Mouse (Mus musculus) left cerebral cortex, adult 2 months (tissue): Measurements from ENCODE around the gene Cyp2t4. TPM values are rescaled to one million over a fixed set of nuclear protein-coding genes. Genes with fewer than 3 reads are reported as not detected.

Experiments used
- DNase-seq, 2 experiments: peaks; one replicate each; pipeline ENCODE4 v3.0.0; 2021 to 2022; ENCODE audit warnings: low spot score in 2 of 2, mixed read lengths in 1 of 2; ENCODE audit errors: extremely low spot score in 1 of 2
- H3K27ac ChIP-seq: fragments of 200-600 bp; 2 replicates; pipeline ENCODE4 v1.8.1; 2022
- H3K4me3 ChIP-seq: fragments of 200-600 bp; 2 replicates; pipeline ENCODE4 v1.8.1; 2022
- CTCF ChIP-seq: fragments of 200-600 bp; IDR thresholded peaks from 2 replicates; pipeline ENCODE4 v1.8.1; 2022; ENCODE audit warnings: antibody characterized with exemption, mild to moderate bottlenecking, moderate library complexity
- intact Hi-C: fragments of 180-260 bp; cut with DNase I; formaldehyde crosslinking; loops from one replicate; pipeline ENCODE4 v1.15.1; 2025
- long read RNA-seq, 2 experiments: library from polyadenylated mRNA; stranded (forward); transcript quantifications; one replicate each; pipeline ENCODE4 v2.0.0; 2021; ENCODE audit warnings: borderline mapping rate in 2 of 2
- total RNA-seq, 2 experiments: library from RNA; stranded (reverse); gene quantifications; 2 replicates each; pipeline ENCODE4 v1.2.3; 2021

Cyp2t4 gene
- total RNA-seq: not detected
- long read RNA-seq, experiment 1, partial matches to known transcripts: 0 of 1 reads
- long read RNA-seq, experiment 1, other reads (novel, unspliced or antisense): 1 of 1 reads
- long read RNA-seq, experiment 2, partial matches to known transcripts: 0 of 2 reads
- long read RNA-seq, experiment 2, other reads (novel, unspliced or antisense): 2 of 2 reads

DNA sequence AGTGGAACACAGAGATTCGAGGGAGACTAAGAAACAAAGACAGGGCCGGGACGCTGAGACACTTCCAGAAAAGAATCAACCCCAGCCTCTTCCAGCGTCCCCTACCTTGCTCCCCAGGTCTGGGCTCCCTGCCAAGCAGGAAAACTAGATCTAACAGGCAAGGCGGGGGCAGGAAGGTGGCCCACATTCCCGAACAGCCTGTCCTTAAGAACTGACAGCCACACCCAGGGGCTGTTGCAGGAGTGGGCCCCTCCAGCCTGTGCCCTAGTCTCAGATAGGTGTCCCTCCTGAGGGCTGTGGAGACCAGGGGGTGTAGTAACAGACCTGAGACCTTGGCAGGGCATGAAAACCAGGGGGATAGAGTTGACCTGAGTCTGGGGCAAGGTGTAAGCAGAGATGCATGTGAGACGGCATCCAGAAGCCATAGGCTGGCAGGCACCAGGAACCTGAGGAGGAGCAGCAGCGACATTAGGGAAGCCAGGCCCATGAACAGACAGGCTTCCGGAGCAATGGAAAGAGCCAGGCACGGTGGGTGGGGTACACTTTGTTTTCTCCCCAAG is at the start of gene Cyp2t4:
Cyp2t4 (plus strand) TSS at position 510 of the 560 bp plus-strand sequence.
- DNase-seq: no peak
- Histone ChIP-seq H3K4me3 (no peak within 1 kb of the TSS), H3K27ac (0 out of 2 replicates have a peak within 1 kb of the TSS, but pooled peaks have one; percentile 5)
- intact Hi-C loops: no loop called here
- TF ChIP-seq CTCF: no peak

DNA sequence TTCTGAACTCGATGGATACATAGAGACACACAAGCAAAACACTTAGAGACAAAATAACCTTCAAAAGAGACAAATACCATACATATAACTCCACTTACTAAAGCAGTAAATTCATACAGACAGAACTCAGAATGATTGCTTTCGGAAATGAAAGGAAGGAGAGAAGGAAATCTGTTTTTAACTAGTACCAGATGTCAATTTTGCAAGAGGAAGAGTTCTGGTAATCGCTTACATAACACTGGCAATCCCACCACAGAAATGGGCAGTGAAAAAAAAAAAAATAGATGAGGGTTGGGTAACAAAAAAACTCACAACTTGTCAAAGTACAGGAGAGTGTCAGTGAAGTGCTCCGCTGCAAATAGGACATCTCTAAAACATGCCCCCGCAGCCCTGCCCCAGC is 48.6 kb upstream of the Cyp2t4 start:
- intact Hi-C loops: no loop called here
- no peak for DNase-seq
- no peak for TF ChIP-seq CTCF
- Histone ChIP-seq H3K27ac (no peak overlapping the region), H3K4me3 (no peak overlapping the region)

DNA sequence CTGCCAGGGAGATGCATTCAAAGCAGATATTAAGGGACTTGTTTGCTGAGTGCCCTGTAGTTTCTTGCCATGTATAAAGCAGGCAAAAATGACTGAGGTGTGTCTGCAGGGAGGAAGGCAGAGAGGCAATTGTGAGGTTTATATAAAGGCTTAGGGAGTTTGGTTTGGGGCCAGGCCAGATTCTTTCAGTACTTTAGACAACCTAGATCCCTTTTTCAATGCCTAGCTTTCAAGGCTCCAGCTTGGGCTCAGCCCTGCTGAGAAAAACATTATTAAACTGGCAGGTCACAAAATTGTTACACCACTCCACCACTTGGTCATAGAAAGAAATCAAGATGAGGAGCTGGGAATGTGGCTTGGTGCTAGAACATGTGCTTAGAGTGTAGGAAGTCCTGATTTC is 43.2 kb upstream of the Cyp2t4 start:
- no peak overlapping the region for H3K27ac ChIP-seq
- intact Hi-C loops: no loop called here
- no peak for DNase-seq
- TF ChIP-seq CTCF: no peak
- H3K4me3 ChIP-seq: no peak overlapping the region

DNA sequence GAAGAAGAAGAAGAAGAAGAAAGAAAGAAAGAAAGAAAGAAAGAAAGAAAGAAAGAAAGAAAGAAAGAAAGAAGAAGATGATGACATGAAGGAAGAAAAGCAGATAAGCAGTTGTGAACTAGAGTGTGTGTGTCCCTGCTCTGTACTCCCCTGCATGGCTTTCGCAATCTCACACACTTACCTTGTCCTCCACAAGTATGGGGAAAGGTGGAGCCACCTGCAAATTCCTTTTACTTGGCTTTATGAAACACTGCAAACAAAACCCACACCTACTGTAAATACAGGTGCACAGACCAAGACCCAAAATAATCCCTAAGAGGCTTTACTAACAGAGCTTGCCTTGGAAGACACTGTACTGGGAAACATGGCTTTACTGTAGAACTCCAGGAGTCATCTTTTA is 42.5 kb upstream of the Cyp2t4 start:
- no peak overlapping the region for H3K27ac ChIP-seq
- intact Hi-C loops: no loop called here
- no peak for TF ChIP-seq CTCF
- no peak overlapping the region for H3K4me3 ChIP-seq
- no peak for DNase-seq

DNA sequence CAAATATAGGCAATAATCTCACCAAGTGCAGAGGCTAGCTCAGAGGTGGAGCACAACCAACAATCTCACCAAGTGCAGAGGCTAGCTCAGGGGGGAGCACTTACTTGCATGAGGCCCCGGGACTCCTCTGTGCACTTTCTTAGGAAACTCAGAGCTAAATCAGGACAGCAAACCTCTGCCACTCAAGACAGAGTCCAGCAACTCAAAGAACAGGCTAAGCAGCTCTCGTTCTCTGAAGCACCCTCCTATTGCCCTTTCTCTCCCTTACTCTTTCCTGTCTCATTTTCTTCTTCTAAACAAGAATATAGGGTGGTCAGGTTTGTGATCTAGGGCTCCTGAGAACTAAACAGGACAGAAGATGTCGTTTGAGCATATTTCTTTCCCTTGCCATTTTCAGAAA is 41.5 kb upstream of the Cyp2t4 start:
- intact Hi-C loops: no loop called here
- H3K27ac ChIP-seq: no peak overlapping the region
- DNase-seq: no peak
- TF ChIP-seq CTCF: no peak
- H3K4me3 ChIP-seq: no peak overlapping the region

DNA sequence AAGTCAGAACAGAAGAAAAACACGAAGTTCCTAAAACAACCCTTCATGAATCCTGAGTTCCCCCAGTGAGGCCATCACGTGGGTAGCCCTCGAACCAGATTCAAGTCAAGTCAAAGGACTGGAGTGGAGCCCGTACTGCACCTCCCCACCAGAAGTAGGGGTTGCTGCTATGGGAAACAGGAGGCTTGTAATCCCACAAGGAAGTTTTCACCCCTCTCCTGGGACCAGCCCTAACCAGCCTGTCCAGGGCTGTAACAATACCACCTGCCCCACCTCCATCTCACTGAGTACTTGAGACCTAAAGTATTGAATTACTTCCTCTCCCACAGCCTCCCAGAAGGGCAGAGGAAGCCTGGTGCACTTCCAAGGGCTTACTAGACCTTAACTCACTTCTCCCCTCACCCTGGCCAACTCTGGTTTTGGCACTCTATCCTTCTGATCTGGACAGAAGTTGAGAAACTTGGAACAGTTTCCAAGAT is 35.4 kb upstream of the Cyp2t4 start:
- no peak for TF ChIP-seq CTCF
- Histone ChIP-seq H3K27ac (no peak overlapping the region), H3K4me3 (no peak overlapping the region)
- DNase-seq: no peak
- intact Hi-C loops: no loop called here

DNA sequence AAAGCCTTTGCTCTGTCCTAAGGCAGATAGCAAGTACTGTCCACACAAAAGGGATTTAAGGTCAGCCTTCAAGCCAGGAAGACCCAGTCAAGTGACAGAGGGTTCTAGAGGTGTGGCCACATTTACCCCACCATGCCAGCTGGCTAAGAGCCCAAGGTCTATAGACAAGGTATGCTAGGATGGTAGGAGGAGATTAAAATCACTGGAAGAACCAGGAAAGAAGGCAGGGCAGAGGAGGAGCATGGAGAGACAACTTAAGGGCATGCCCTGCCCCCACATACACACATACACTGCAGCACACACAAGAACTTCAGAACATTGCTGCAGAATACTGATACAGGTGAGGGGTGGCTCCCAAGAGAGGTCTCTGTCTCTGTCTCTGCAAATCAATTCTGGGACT is 33.8 kb upstream of the Cyp2t4 start, which contains the start of gene Cyp2f2:
Cyp2f2 (plus strand) TSS at position 234 of the 400 bp plus-strand sequence.
- DNase-seq: no peak
- intact Hi-C loops: loop anchor here (5.0 to 10.0 kb wide), 2 partner anchors 352 to 1355 kb away; no protein-coding TSS in a partner anchor
- H3K4me3 ChIP-seq: no peak within 1 kb of the TSS
- no peak for TF ChIP-seq CTCF
- no peak within 1 kb of the TSS for H3K27ac ChIP-seq

DNA sequence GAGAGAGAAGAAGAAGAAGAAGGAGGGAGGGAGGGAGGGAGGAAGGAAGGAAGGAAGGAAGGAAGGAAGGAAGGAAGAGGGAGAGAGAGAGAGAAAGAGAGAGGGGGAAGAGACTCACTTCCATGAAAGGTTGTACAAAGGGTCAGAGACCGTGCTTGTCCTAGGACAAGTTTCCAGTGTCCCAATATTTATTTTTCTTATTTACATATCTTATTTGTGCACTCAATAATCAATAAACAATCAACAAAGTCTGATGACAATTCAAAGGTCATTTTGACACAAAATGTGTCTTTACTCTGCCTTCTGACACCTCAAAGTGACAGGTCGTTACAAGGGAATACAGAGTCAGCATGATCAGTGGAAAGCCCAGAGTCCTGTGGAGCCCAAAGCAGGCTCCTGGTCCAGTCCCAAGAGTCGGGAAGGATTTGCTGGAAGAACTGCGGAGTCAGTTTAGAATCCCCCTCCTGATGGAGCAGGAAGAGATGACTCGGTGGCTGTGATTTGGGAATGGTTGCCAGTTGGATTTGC is 29.1 kb upstream of the Cyp2t4 start:
- no peak for DNase-seq
- no peak overlapping the region for H3K27ac ChIP-seq
- no peak for TF ChIP-seq CTCF
- intact Hi-C loops: loop anchor here (5.0 to 10.0 kb wide), 2 partner anchors 357 to 1360 kb away; no protein-coding TSS in a partner anchor
- H3K4me3 ChIP-seq: no peak overlapping the region

DNA sequence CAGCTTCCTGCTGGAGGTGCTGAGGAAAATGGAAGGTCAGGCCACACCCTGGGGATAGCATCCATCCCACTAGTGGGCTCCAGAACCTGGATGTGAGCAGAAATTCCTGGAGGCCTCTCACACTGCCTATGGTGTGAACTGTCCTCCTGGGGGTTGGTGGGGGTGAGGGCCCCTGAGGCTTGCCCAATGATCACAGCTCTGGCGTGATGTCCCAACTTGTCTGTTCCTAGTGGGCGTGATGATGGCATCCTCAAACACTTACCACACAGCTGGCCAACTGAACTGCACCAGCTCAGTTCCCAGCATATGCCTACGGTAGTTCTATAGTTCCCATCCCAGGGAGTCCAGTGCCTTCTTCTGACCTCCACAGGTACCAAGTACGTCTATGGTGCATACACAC is 28.5 kb upstream of the Cyp2t4 start:
- no peak for TF ChIP-seq CTCF
- Histone ChIP-seq H3K27ac (no peak overlapping the region), H3K4me3 (no peak overlapping the region)
- DNase-seq: no peak
- intact Hi-C loops: loop anchor here (5.0 to 10.0 kb wide), 2 partner anchors 358 to 1360 kb away; no protein-coding TSS in a partner anchor

DNA sequence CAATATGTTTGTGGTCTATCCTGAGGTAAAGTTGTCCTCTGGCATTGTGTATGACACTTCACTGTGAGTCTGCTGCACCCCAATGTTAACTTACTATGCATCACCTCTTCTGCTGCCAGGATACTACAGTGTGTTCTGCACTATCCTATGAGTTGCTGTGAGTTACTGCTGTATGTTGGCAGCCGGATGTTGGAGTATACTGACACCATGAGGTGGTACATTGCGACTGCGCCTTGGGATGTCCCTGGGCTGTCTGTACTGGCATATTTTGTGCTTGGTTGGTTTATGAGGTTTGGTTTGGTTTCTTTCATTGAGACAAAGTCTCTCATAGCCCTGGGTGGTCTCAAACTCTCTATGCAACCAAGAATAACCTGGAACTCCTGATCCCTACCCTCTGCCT is 25.4 kb upstream of the Cyp2t4 start:
- Histone ChIP-seq H3K27ac (no peak overlapping the region), H3K4me3 (no peak overlapping the region)
- peak in 1 of 2 experiments; percentile 49 for DNase-seq
- intact Hi-C loops: loop anchor here (2.0 to 10.0 kb wide), 2 partner anchors 349 to 1363 kb away; no protein-coding TSS in a partner anchor
- peak; percentile 69 for TF ChIP-seq CTCF

DNA sequence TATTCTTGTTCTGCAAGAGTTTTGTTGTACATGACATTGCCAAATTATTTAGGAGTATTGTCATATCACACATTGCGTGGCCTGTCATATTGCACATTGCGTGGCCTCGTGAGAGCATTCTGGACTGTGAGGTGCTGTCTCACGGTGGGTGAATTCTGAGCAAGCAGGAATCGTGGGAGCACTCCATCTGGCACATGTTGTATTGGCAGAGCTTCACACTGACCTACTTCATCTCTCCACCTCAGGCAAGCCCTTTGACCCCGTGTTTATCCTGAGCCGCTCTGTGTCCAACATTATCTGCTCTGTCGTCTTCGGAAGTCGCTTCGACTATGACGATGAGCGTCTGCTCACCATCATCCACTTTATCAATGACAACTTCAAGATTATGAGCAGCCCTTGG is 24.6 kb upstream of the Cyp2t4 start:
- DNase-seq: no peak
- no peak for TF ChIP-seq CTCF
- intact Hi-C loops: loop anchor here (2.0 to 10.0 kb wide), 2 partner anchors 350 to 1364 kb away; no protein-coding TSS in a partner anchor
- no peak overlapping the region for H3K27ac ChIP-seq
- no peak overlapping the region for H3K4me3 ChIP-seq

DNA sequence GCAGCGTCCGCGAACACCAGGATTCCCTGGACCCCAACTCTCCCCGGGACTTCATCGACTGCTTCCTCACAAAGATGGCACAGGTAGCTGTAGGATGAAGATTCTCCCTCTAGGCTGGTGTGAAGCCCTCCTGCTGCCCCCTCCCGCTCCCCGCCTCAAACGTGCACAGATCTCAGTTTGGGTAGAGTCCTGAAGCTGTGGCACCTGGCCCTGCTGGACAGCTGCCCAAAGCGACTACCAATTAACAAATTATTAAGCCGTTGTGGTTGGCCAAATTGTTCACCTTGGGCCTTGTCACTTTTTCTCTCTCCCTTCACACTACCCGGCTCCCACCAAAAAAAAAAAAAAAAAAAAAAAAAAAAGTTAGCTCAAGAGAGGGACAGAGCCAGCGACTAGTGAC is 23.7 kb upstream of the Cyp2t4 start:
- no peak for TF ChIP-seq CTCF
- intact Hi-C loops: loop anchor here (2.0 to 10.0 kb wide), 2 partner anchors 351 to 1365 kb away; no protein-coding TSS in a partner anchor
- DNase-seq: no peak
- Histone ChIP-seq H3K4me3 (no peak overlapping the region), H3K27ac (no peak overlapping the region)
